Mouse (Mus musculus): ENCODE measurements around the gene Vmn2r29. TPM values are rescaled to one million over a fixed set of nuclear protein-coding genes. Genes with fewer than 3 reads are reported as not detected.
"Not testable (repeated sequence)": the region's sequence is repeated elsewhere in the genome, so short reads cannot be mapped to it uniquely, and the experiment has no call there.

The Vmn2r29 gene
- total RNA-seq (2014; rRNA removed; ENCODE audit: low replicate concordance) (0.88 TPM in 1 of 2 replicates, not detected in the other), polyA plus RNA-seq (2015; fragmentation: Nextera tagmentation; extraction: Ambion mirVana) (not detected in 2 replicates)

- not testable (repeated sequence) for H3K27me3 ChIP-seq (ENCODE audit: control insufficient read depth, insufficient read depth, low read length); ATAC-seq (ENCODE audit: insufficient read depth, low read depth); H3K9me3 ChIP-seq (replicated peaks; ENCODE audit: control insufficient read depth, low read length); H3K27ac ChIP-seq (ENCODE audit: low read depth); H3K4me2 ChIP-seq (ENCODE audit: low read depth, low read length); DNase-seq (ENCODE audit: low spot score); H3K4me1 ChIP-seq (ENCODE audit: control insufficient read depth, insufficient read depth); H3K9ac ChIP-seq (replicated peaks; ENCODE audit: low read depth, low read length); H3K36me3 ChIP-seq (replicated peaks; ENCODE audit: control insufficient read depth, insufficient read depth, low read length); H3K4me3 ChIP-seq (ENCODE audit: low read depth, low read length)
- WGBS: no CpG with 5 or more reads among the region's 1 CpGs
These were observed at the start of gene Vmn2r29 for GRCm38 (mm10) chr7:7247228-7247627. Vmn2r29 (minus strand) TSS chr7:7247328.

- Histone ChIP-seq H3K27me3 (ENCODE audit: control insufficient read depth, insufficient read depth, low read length) (no peaks in the 10 kb centered on the region), H3K4me3 (ENCODE audit: low read depth, low read length) (no peak overlapping the region), H3K4me2 (ENCODE audit: low read depth, low read length) (no peak overlapping the region), H3K27ac (ENCODE audit: low read depth) (no peak overlapping the region), H3K9ac (replicated peaks; ENCODE audit: low read depth, low read length) (no peak overlapping the region), H3K4me1 (ENCODE audit: control insufficient read depth, insufficient read depth) (no peaks in the 10 kb centered on the region), H3K36me3 (replicated peaks; ENCODE audit: control insufficient read depth, insufficient read depth, low read length) (peaks cover 49% of the 10 kb centered on the region), H3K9me3 (replicated peaks; ENCODE audit: control insufficient read depth, low read length) (no peaks in the 10 kb centered on the region)
- TF ChIP-seq EP300 (IDR thresholded peaks at IDR 0.05; ENCODE audit: low read depth): no peak
- TF ChIP-seq CTCF (IDR thresholded peaks at IDR 0.05; ENCODE audit: low read depth): peak; percentile 54
- ATAC-seq (ENCODE audit: insufficient read depth, low read depth) (no peak), DNase-seq (ENCODE audit: low spot score) (no peak)
- WGBS: 78% methylated on average over 16 of the region's 16 CpGs
These were observed 48.5 kb upstream of the Vmn2r29 start for GRCm38 (mm10) chr7:7295595-7295994.

GRCm38 (mm10) chr7:7281383-7281782, 34.3 kb upstream of the Vmn2r29 start:
- H3K4me1 ChIP-seq (ENCODE audit: control insufficient read depth, insufficient read depth): no peaks in the 10 kb centered on the region
- no peaks in the 10 kb centered on the region for H3K9me3 ChIP-seq (replicated peaks; ENCODE audit: control insufficient read depth, low read length)
- TF ChIP-seq CTCF (IDR thresholded peaks at IDR 0.05; ENCODE audit: low read depth): no peak
- TF ChIP-seq EP300 (IDR thresholded peaks at IDR 0.05; ENCODE audit: low read depth): no peak
- no peak overlapping the region for H3K9ac ChIP-seq (replicated peaks; ENCODE audit: low read depth, low read length)
- WGBS: 41% methylated on average over 1 of the region's 1 CpGs
- peaks cover 34% of the 10 kb centered on the region for H3K36me3 ChIP-seq (replicated peaks; ENCODE audit: control insufficient read depth, insufficient read depth, low read length)
- no peak overlapping the region for H3K4me2 ChIP-seq (ENCODE audit: low read depth, low read length)
- H3K4me3 ChIP-seq (ENCODE audit: low read depth, low read length): no peak overlapping the region
- ATAC-seq (ENCODE audit: insufficient read depth, low read depth) (no peak), DNase-seq (ENCODE audit: low spot score) (no peak)
- H3K27ac ChIP-seq (ENCODE audit: low read depth): no peak overlapping the region
- H3K27me3 ChIP-seq (ENCODE audit: control insufficient read depth, insufficient read depth, low read length): no peaks in the 10 kb centered on the region

- 30% methylated on average over 45 of the region's 45 CpGs for WGBS
- peak; percentile 27 for DNase-seq (ENCODE audit: low spot score)
- Histone ChIP-seq H3K9ac (replicated peaks; ENCODE audit: low read depth, low read length) (0 out of 2 replicates have a peak within 1 kb of the TSS, but pooled peaks have one; percentile 13), H3K4me3 (ENCODE audit: low read depth, low read length) (peak within 1 kb of the TSS; percentile 40), H3K4me2 (ENCODE audit: low read depth, low read length) (peak within 1 kb of the TSS; percentile 45), H3K36me3 (replicated peaks; ENCODE audit: control insufficient read depth, insufficient read depth, low read length) (peaks cover 11% of the 10 kb centered on the region), H3K27ac (ENCODE audit: low read depth) (peak within 1 kb of the TSS; percentile 44)
- peak; percentile 98 for ATAC-seq (ENCODE audit: insufficient read depth, low read depth)
- H3K27me3 ChIP-seq (ENCODE audit: control insufficient read depth, insufficient read depth, low read length); H3K4me1 ChIP-seq (ENCODE audit: control insufficient read depth, insufficient read depth); H3K9me3 ChIP-seq (replicated peaks; ENCODE audit: control insufficient read depth, low read length): not testable (repeated sequence)
- peak; percentile 85 for TF ChIP-seq CTCF (IDR thresholded peaks at IDR 0.05; ENCODE audit: low read depth)
These were observed 30.9 kb upstream of the Vmn2r29 start, which contains the start of gene Gm45844 for GRCm38 (mm10) chr7:7277966-7278567. Gm45844 (minus strand) TSS chr7:7278289.

GRCm38 (mm10) chr7:7277556-7277955, 30.4 kb upstream of the Vmn2r29 start:
- Histone ChIP-seq H3K4me2 (ENCODE audit: low read depth, low read length) (peak overlapping the region; percentile 45), H3K4me3 (ENCODE audit: low read depth, low read length) (peak overlapping the region; percentile 40), H3K9ac (replicated peaks; ENCODE audit: low read depth, low read length) (0 out of 2 replicates have a peak overlapping the region, but pooled peaks have one; percentile 13), H3K27ac (ENCODE audit: low read depth) (peak overlapping the region; percentile 44)
- H3K36me3 ChIP-seq (replicated peaks; ENCODE audit: control insufficient read depth, insufficient read depth, low read length); ATAC-seq (ENCODE audit: insufficient read depth, low read depth); DNase-seq (ENCODE audit: low spot score); H3K9me3 ChIP-seq (replicated peaks; ENCODE audit: control insufficient read depth, low read length); H3K27me3 ChIP-seq (ENCODE audit: control insufficient read depth, insufficient read depth, low read length); H3K4me1 ChIP-seq (ENCODE audit: control insufficient read depth, insufficient read depth): not testable (repeated sequence)
- 66% methylated on average over 24 of the region's 24 CpGs for WGBS

GRCm38 (mm10) chr7:7209313-7210151, 37.6 kb downstream of the Vmn2r29 start, which contains the start of gene Zfp772:
Zfp772 (minus strand) TSS chr7:7209998.
- Histone ChIP-seq H3K4me3 (ENCODE audit: low read depth, low read length) (peak within 1 kb of the TSS; percentile 54), H3K9ac (replicated peaks; ENCODE audit: low read depth, low read length) (peak within 1 kb of the TSS; percentile 45), H3K4me2 (ENCODE audit: low read depth, low read length) (peak within 1 kb of the TSS; percentile 57)
- not testable (repeated sequence) for H3K27me3 ChIP-seq (ENCODE audit: control insufficient read depth, insufficient read depth, low read length); H3K9me3 ChIP-seq (replicated peaks; ENCODE audit: control insufficient read depth, low read length); H3K4me1 ChIP-seq (ENCODE audit: control insufficient read depth, insufficient read depth); ATAC-seq (ENCODE audit: insufficient read depth, low read depth); H3K36me3 ChIP-seq (replicated peaks; ENCODE audit: control insufficient read depth, insufficient read depth, low read length); H3K27ac ChIP-seq (ENCODE audit: low read depth); DNase-seq (ENCODE audit: low spot score)
- under 1% methylated on average over 24 of the region's 24 CpGs for WGBS
